Mouse (Mus musculus) erythroblast, embryonic 14.5 days (primary cell): ENCODE measurements around the gene Hipk1.

Experiments used
- GATA1 ChIP-seq: IDR thresholded peaks from 2 replicates; pipeline ENCODE4 v1.6.1; 2012; ENCODE audit warnings: low read length, inconsistent platforms, mixed read lengths
- TAL1 ChIP-seq: IDR thresholded peaks from 3 replicates; pipeline ENCODE4 v1.6.1; 2012; ENCODE audit warnings: low read length, inconsistent platforms, mixed read lengths

DNA sequence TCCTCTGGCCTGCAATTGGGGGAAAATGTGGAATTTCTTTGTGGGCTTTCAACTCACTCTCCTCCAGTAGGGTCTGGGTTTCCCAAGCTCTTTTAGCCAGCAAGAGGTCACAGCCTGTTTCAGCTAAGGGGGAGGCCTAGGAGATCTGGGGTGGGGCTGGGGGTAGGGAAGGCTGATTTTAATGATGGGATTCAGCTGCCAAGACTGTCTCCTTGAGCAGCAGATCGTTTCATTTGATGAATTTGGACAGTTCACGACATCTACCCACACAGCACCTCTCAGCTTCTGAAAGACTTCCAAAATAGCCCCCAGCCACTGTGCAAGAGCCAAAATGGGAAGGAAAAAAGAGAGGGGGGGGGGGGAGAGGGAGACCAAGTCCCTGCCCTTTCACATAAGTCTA is 58.2 kb downstream of the Hipk1 start:
- TF ChIP-seq TAL1 = no peak
- TF ChIP-seq GATA1 = no peak
